Mouse (Mus musculus) heart, embryonic 14.5 days (tissue): ENCODE data around the gene Nid1. TPM values are rescaled to one million over a fixed set of nuclear protein-coding genes. Genes with fewer than 3 reads are reported as not detected.

Experiments
- ATAC-seq: fragments of 200-750 bp; cut with Nextera tagmentation; 2 replicates; pipeline ENCODE4 v1.8.0; 2017; ENCODE audit warnings: low read depth, moderate TSS enrichment; ENCODE audit not compliant: insufficient number of reproducible peaks, insufficient read depth, low FRiP score
- H3K27ac ChIP-seq, 2 experiments: fragments of 200-500 bp in 1 of 2; fragments of 300-500 bp in 1 of 2; sonication (generic) in 1 of 2; replicated peaks in 1 of 2; 2 replicates each; pipeline ENCODE4 v1.5.1; 2012 to 2014; ENCODE audit warnings: low read depth in 2 of 2, low read length in 2 of 2, control low read depth in 1 of 2, mild to moderate bottlenecking in 1 of 2, mixed read lengths in 1 of 2; ENCODE audit not compliant: control insufficient read depth in 1 of 2, insufficient read depth in 1 of 2
- H3K27me3 ChIP-seq: fragments of 300-500 bp; sonication (generic); 2 replicates; pipeline ENCODE4 v1.6.1; 2014; ENCODE audit warnings: mild to moderate bottlenecking, low read length, control low read depth; ENCODE audit not compliant: control insufficient read depth, insufficient read depth
- H3K36me3 ChIP-seq: fragments of 300-500 bp; sonication (generic); 2 replicates; pipeline ENCODE4 v1.6.1; 2014; ENCODE audit warnings: mild to moderate bottlenecking, control low read depth, low read length, mixed read lengths; ENCODE audit not compliant: control insufficient read depth, insufficient read depth
- H3K4me1 ChIP-seq, 2 experiments: fragments of 200-500 bp in 1 of 2; fragments of 300-500 bp in 1 of 2; sonication (generic) in 1 of 2; 2 replicates each; pipeline ENCODE4 v1.6.1; 2012 to 2014; ENCODE audit warnings: low read length in 2 of 2, control low read depth in 1 of 2, mixed read lengths in 1 of 2; ENCODE audit not compliant: control insufficient read depth in 2 of 2, insufficient read depth in 2 of 2
- H3K4me2 ChIP-seq: fragments of 300-500 bp; sonication (generic); 2 replicates; pipeline ENCODE4 v1.6.1; 2014; ENCODE audit warnings: mild to moderate bottlenecking, low read length
- H3K4me3 ChIP-seq, 2 experiments: fragments of 200-500 bp in 1 of 2; fragments of 300-500 bp in 1 of 2; sonication (generic) in 1 of 2; 2 replicates each; pipeline ENCODE4 v1.5.1; 2012 to 2014; ENCODE audit warnings: low read length in 2 of 2, mild to moderate bottlenecking in 2 of 2, control low read depth in 1 of 2, low read depth in 1 of 2, moderate library complexity in 1 of 2; ENCODE audit not compliant: control insufficient read depth in 1 of 2, insufficient read depth in 1 of 2
- H3K9ac ChIP-seq: fragments of 300-500 bp; sonication (generic); 2 replicates; pipeline ENCODE4 v1.6.1; 2014; ENCODE audit warnings: mild to moderate bottlenecking, low read length
- H3K9me3 ChIP-seq: fragments of 300-500 bp; sonication (generic); 2 replicates; pipeline ENCODE4 v1.6.1; 2016; ENCODE audit warnings: low read length, control low read depth; ENCODE audit not compliant: control insufficient read depth
- WGBS: fragments of 180-500 bp; shearing (Covaris S2); extraction: QIAGEN DNeasy Blood & Tissue Kit; methylation state at CpG from one replicate; pipeline ENCODE4 v1.1.7; 2014; 5-methylcytosine and 5-hydroxymethylcytosine counted together
- polyA plus RNA-seq: library from polyadenylated mRNA; unstranded; fragments of >200 nt; fragmentation: Nextera tagmentation; extraction: Ambion mirVana; gene quantifications from 2 replicates; pipeline ENCODE4 v1.2.1, GENCODE M21; 2014

The Nid1 gene
- polyA plus RNA-seq, 1 experiment from 2014 or later = 85.4 TPM

- H3K36me3 ChIP-seq = peaks cover 38% of the 10 kb centered on the region
- no peaks in the 10 kb centered on the region for H3K9me3 ChIP-seq
- 37% methylated on average over 3 of the region's 3 CpGs for WGBS
- H3K9ac ChIP-seq = no peak overlapping the region
- ATAC-seq = 0 out of 2 replicates have a peak, but pooled peaks have one; percentile 41
- H3K4me2 ChIP-seq = no peak overlapping the region
- H3K27me3 ChIP-seq = no peaks in the 10 kb centered on the region
- no peak overlapping the region; a peak in 1 of 4 replicates for H3K27ac ChIP-seq
- H3K4me3 ChIP-seq = no peak overlapping the region
- H3K4me1 ChIP-seq = 0 out of 4 replicates have a peak, but pooled peaks cover 0 to 2% of the 10 kb centered on the region in 2 experiments
These were observed 56.2 kb downstream of the Nid1 start for GRCm38 (mm10) chr13:13493517-13493916.

- Histone ChIP-seq H3K9me3 (no peaks in the 10 kb centered on the region), H3K4me1 (no peaks in the 10 kb centered on the region), H3K27me3 (no peaks in the 10 kb centered on the region), H3K4me2 (no peak overlapping the region), H3K27ac (no peak overlapping the region), H3K9ac (no peak overlapping the region), H3K4me3 (no peak overlapping the region), H3K36me3 (peaks cover 58% of the 10 kb centered on the region)
- WGBS = 73% methylated on average over 2 of the region's 2 CpGs
- no peak for ATAC-seq
These were observed 60.7 kb downstream of the Nid1 start for GRCm38 (mm10) chr13:13498022-13498421.

GRCm38 (mm10) chr13:13502406-13502805 is 65.1 kb downstream of the Nid1 start:
- H3K27ac ChIP-seq = no peak overlapping the region
- H3K36me3 ChIP-seq = peaks cover 63% of the 10 kb centered on the region
- WGBS = 94% methylated on average over 10 of the region's 10 CpGs
- no peak overlapping the region for H3K4me3 ChIP-seq
- no peaks in the 10 kb centered on the region for H3K9me3 ChIP-seq
- ATAC-seq = no peak
- no peaks in the 10 kb centered on the region for H3K27me3 ChIP-seq
- no peak overlapping the region for H3K4me2 ChIP-seq
- H3K9ac ChIP-seq = no peak overlapping the region
- H3K4me1 ChIP-seq = peaks cover 4 to 14% of the 10 kb centered on the region in 2 experiments; a peak in 2 of 4 replicates

- ATAC-seq = no peak
- H3K4me2 ChIP-seq = no peak overlapping the region
- H3K9ac ChIP-seq = no peak overlapping the region
- peaks cover 64% of the 10 kb centered on the region for H3K36me3 ChIP-seq
- WGBS = 43% methylated on average over 4 of the region's 4 CpGs
- peak overlapping the region; percentile 31 to 44 for H3K27ac ChIP-seq
- no peak overlapping the region for H3K4me3 ChIP-seq
- no peaks in the 10 kb centered on the region for H3K9me3 ChIP-seq
- no peaks in the 10 kb centered on the region for H3K27me3 ChIP-seq
- peaks cover 4 to 14% of the 10 kb centered on the region in 2 experiments; a peak in 2 of 4 replicates for H3K4me1 ChIP-seq
These were observed 66.5 kb downstream of the Nid1 start for GRCm38 (mm10) chr13:13503695-13504386.

GRCm38 (mm10) chr13:13505063-13505462 is 67.7 kb downstream of the Nid1 start:
- H3K4me2 ChIP-seq = no peak overlapping the region
- no peak for ATAC-seq
- H3K4me3 ChIP-seq = no peak overlapping the region
- peaks cover 4 to 14% of the 10 kb centered on the region in 2 experiments; a peak in 2 of 4 replicates for H3K4me1 ChIP-seq
- no peak overlapping the region for H3K9ac ChIP-seq
- H3K9me3 ChIP-seq = no peaks in the 10 kb centered on the region
- WGBS = 86% methylated on average over 5 of the region's 5 CpGs
- peaks cover 66% of the 10 kb centered on the region for H3K36me3 ChIP-seq
- H3K27me3 ChIP-seq = no peaks in the 10 kb centered on the region
- H3K27ac ChIP-seq = peak overlapping the region in 1 of 2 experiments; percentile 61; a peak in 1 of 4 replicates

- no peak overlapping the region for H3K4me2 ChIP-seq
- no peaks in the 10 kb centered on the region for H3K9me3 ChIP-seq
- 89% methylated on average over 5 of the region's 5 CpGs for WGBS
- H3K9ac ChIP-seq = no peak overlapping the region
- ATAC-seq = no peak
- no peaks in the 10 kb centered on the region for H3K27me3 ChIP-seq
- H3K27ac ChIP-seq = no peak overlapping the region
- peaks cover 4 to 14% of the 10 kb centered on the region in 2 experiments; a peak in 2 of 4 replicates for H3K4me1 ChIP-seq
- no peak overlapping the region for H3K4me3 ChIP-seq
- H3K36me3 ChIP-seq = peaks cover 69% of the 10 kb centered on the region
These were observed 69.2 kb downstream of the Nid1 start for GRCm38 (mm10) chr13:13506556-13506955.

- Histone ChIP-seq H3K4me3 (no peak overlapping the region), H3K36me3 (peaks cover 18% of the 10 kb centered on the region), H3K4me1 (no peaks in the 10 kb centered on the region), H3K9ac (no peak overlapping the region), H3K27ac (no peak overlapping the region), H3K9me3 (no peaks in the 10 kb centered on the region), H3K4me2 (no peak overlapping the region), H3K27me3 (no peaks in the 10 kb centered on the region)
- 51% methylated on average over 4 of the region's 4 CpGs for WGBS
- ATAC-seq = 0 out of 2 replicates have a peak, but pooled peaks have one; percentile 36
These were observed 77.5 kb downstream of the Nid1 start for GRCm38 (mm10) chr13:13514861-13515260.
